Mouse (Mus musculus) CD8-positive naive resting alpha-beta T cell, adult 2 months (primary cell): ENCODE measurements at regions not wholly inside any gene's neighbourhood (a gene's known extent, or its start where the extent isn't known, plus 50 kb on each side); places are given as distances from the start of the nearest gene placed in this dataset.
A peak's percentile ranks its signal among the peaks of the same experiment; 100 is the strongest.

ENCODE experiments used
- DNase-seq, 2 experiments: peaks; one replicate each; pipeline ENCODE4 v3.0.0; 2022; ENCODE audit warnings: low read depth in 2 of 2, low spot score in 2 of 2

DNA sequence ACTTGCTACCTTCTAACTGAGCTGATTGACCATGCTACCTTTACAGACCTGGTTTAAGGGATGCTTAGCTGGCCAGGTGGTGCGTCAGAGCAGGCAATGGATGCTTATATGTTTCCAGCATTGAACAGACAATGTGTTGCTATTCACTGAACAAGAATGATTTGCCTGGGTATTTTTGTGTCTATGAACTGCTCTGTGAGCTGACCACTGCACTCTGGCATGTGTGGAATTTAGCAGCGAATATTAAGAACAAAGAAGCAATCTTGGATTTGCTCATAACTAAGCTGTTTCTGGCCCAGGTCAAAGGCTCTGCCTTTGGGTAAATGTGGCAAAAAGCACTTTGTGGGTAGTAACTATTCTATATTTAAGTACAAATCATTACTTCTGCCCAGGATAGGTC is 58.3 kb upstream of the Ccdc39 start:
- DNase-seq, result no peak

DNA sequence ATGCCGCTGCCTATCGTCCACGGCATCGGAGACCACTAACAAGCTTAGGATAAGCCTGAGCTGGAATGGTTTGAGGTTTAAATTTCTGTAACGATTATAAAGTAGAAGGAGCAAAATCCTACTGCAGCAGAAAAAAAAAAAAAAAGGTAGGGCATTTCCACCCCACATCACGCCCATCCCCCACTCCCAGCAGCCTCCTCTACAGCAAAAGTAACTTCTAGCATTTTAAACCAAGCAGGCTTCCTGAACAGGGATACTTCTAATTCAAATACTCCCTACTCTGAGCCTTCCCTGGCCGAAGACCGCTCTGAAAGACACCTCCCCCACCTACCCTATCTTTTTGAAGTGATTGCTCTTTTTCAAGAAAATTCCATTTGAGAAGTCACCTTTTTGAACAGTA is 59.2 kb upstream of the Ccdc39 start:
- DNase-seq, result no peak

DNA sequence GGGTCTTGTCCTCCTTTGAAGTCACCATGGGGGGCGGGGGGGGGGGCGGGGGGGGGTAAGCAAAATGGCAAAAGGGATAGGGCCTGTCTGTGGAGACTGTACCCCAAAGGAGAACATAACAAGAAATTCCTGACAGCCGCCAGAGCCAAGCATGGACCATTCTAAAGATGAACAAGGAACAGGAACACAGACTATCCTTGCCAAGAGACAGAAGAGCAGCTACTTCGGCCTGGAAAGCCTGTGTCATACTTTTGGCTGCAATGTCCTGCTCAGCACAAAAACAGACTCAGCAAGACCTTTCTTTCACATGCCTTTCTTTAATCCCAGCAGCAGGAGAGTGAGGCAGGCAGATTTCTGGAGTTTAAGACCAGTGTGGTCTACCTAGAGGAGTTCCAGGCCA is 59.7 kb upstream of the Ccdc39 start:
- DNase-seq, result no peak

DNA sequence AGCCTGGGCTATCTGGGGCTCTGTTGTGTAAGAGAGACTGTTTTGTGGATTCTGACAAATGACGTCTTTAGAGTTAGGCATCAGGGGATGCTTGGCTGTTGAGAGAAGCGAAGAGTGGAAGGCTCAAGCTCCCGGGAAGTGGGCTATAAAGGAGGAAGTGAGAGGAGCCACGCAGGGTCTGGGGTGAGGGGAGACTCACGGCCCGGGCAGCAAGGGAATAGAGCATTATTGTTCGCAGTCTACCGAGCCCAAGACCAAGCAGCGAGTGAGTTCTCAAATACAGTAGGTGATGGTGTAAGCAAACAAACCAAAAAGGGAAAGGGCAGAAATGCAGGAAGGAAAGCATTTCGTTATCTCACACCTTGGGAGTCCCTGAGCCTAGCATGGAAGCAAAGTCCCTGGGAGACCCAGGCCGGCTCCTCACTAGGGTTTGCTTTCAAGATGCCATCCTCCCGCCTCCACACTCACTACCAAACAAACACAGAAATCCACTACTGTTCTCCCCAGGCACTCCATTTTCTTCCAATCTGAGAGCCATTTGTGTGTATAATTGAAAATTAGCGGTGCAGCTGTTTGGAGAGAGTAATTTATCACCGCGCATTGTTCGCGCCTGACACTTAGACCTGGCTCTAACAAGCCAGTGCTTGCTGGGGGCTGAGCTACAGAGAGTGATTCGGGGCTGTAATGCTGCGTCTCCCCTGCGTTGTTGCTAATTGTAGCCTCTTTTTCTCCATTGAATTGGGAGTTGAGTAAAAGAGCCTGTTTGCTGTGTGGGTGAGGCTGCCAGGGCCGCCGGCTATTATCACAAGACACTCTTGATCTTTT is 61.0 kb upstream of the Ccdc39 start:
- no peak for DNase-seq

DNA sequence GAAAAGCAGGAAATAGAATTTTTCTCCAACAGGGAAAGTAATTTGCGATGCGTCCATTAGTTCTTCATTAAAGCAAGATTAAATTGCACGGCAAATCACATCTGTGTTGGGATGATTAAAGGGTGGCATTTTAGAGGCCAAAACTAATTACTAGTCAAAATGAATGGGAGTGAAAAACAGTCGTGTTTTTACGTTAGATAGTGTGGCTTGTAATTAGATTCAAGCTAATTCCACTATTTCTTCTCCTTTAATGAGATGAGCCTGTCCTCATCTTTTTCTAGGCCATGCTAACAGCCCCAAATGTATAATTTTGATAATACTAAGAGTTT is 61.5 kb upstream of the Ccdc39 start:
- DNase-seq, result no peak

DNA sequence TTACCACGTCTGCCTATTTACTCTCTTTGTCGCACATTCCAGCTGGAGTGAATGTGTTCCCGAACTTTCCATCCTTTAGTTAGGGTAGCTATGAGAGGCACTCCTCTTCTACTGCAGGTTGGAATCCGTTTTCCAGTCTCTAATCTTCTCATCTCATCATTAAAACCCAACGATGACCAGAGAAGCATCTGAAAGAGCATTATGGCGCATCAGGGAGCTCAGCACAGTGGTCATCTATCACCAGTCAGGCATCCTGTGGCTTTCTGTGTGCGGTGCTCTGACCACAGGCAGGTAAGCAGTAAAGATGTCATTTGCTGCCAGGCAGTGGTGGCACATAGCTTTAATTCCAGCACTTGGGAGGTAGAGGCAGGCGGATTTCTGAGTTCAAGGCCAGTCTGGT is 63.0 kb upstream of the Ccdc39 start:
- DNase-seq, result no peak

DNA sequence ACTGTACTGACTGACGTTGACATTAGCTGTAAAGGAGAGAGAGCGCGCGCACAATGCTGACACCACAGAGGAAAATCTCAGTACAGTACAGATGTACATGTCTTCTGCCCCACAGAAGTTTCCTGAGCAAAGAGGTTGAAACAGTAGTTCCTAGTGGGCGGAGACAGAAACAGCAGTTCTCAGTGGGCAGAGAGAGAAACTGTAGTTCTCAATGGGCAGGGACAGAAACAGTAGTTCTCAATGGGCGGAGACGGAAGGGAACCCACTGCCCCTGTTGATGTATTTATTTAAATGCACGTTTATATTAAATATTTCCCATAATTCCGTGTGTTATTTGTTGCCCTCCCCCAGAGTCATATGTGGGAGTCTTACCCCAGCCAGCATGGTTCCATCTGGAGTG is 67.4 kb upstream of the Ccdc39 start:
- DNase-seq, result no peak

DNA sequence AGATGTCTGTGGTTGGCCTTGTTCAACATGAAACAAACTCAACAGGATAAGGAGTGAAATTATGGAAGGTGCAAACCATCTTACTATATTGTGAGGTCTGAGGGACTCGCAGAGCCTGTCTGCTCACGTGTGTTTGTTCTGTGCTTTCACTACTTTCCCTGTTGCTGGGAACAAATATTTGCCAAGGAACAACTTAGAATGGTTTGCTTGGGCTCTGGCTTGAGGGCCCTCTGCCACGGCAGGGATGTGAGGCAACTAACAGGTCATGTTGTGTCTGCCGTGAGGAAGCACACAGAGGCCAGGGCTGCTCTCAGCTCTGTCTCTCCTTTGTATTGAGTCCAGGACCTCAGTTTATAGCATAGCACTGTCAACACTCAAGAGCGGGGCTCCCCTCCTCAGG is 69.4 kb upstream of the Ccdc39 start:
- no peak for DNase-seq

DNA sequence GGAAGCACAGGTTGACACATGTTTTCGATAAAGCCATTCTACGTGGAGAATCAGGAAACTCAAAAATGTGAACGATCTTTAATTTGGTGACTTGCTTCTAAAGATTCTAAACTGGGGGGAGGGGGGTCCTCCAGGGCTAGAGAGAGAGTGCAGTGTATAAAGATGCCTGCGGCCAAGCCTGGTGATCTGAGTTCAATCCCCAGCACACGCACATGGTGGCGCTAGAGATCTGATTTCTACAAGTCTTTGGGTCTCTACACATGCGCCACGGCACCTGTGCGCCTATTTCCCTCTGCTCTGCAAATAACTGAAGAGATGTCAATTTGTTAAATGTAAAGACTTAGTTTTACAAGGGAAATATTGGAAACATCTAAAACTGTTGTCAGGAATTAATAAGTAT is 70.3 kb upstream of the Ccdc39 start:
- DNase-seq, result no peak

DNA sequence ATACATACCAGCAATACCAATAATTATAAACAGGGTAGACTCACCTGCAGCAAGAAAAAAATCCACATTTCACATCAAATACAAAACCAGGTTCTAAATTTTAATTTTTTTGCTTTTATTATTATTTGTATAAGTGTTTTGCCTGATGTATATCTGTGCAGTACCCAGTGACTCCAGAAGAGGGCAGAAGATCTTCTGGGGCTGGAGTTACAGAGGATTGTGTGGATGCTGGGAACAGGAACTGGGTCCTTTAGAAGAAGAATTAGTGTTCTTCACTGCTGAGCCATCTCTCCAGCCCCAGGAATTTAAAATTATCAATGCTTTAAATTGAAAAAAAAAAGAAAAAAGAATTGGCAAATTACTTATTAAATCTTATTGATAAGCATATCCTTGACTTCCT is 71.7 kb upstream of the Ccdc39 start:
- DNase-seq, result no peak

DNA sequence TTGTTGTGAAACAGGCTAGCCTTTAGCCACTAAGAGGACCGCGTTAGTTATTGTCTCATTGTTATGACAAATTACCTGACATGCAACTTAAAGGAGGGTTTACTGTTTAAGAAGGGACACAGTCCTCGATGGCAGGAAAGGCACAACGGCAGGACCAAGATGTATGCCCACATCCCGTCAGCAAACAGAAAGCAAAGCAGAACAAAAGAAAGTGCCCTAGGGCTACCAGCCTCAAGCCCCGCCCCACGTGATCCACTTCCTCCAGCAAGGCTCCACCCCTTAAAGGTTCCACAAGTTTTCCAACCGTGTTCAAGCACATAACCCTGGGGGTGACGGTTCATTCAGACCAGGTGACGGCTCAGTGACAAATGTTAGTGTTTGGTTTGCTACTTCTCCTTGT is 72.2 kb upstream of the Ccdc39 start:
- no peak for DNase-seq

DNA sequence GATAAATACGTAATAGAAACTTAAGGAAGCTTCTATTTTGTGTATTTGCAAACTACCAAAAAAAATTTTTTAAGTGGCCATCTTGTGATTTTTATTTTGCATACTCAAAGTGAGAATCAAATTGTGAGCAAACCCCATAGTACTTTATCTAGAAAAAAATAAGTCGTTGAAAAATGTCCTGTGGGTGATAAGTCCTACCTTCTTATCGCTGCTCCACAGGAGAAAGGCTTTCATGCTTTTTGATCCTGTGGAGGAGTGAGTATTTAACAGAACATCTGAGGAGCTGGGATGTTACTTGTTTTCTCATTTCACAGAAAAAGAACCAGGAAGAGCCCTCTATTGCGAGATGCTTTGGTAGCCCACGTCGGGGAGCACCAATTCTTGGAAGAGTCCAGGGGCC is 72.7 kb upstream of the Ccdc39 start:
- DNase-seq, result no peak

DNA sequence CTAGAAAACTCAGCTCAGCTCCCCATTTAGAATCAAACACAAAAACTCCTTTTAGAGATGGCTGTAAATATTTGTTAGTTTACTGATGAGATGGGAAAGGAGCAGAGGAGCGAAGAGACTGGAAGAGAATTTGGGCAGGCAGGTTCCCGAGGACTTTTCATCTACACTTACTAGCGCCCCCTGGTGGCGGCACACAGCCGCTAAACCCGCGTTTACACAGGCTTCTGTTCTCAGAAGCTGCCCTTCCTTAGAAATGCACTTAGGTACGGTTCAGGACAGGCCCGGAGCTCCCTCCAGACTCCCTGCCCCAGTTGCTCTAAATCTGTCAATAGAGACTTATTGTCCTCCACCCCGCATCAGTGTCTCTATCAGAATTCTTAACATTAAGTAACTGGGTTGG is 74.7 kb upstream of the Ccdc39 start:
- peak; percentile 9 to 19 for DNase-seq

DNA sequence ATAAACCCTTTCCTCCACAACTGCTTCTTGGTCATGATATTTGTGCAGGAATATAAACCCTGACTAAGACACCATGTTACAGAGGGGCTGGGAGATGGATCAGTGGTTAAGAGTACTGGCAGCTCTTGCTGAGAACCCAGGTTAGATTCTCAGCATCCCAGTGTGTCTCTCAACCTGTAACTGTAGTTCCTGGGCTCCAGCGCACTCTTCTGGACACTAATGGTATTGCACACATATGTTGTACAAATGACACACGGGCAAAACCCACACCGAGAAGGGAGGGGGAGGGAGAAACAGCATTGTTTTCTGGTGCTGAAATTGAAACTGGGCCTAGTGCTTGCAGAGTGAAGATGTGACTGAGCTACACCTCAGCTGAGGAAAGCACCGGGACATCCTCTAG is 81.0 kb upstream of the Ccdc39 start:
- no peak for DNase-seq

DNA sequence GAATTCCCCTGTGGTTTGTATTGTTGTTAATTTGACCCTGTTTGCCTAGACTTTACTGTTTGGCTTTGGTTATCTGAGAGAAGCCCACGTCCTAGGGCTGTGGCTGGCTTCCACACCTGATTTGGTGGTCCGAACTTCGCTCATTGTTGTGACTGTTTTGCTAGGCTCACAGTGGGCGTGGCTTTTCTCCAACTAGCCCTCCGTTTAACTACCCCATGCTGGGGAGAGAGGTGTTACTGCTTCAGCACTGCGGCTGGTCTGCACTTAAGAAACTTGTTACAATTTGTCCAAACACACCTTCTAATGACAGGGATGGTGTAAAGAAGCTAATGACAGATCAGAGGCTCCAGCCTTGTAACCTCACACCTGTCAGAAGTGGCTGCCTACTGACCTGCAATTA is 64.7 kb upstream of the Fxr1 start:
- DNase-seq, result no peak

DNA sequence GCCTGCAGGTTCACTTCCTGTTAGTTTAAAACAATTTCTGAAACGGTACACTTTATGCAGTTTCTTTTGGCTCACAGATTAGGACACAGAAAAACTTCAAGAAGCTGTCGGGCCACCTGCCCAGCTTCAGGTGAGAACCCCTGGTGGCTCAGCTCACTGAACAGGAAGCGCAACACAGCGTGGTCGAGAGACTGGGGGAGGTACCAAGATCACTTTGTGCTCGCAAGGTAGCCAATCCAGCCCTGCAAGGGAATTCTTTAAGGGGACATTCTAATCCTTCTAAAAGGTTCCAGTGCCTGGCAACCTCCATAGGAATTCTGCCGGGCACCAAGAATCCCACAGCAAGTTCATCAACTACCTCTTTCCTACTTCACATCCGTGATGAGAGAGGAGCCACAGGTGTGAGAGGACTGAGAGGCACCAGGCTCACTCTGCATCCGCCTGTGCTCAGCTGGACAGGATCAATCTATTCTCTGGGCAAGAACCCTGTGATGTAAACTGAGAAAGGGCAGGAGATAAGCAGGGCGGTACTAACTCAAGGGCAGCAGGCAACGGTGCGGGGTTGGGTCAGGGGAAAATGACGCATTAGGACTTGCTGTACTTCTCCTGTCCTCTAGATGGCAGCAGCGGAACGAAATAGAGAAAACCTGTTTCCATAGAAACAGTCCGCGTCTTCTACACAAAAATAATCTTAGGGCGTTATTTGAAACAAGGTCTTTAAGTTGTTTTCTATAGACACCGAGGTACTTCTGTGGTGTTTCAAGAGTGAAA is 63.7 kb upstream of the Fxr1 start:
- peak; percentile 58 to 68 for DNase-seq

DNA sequence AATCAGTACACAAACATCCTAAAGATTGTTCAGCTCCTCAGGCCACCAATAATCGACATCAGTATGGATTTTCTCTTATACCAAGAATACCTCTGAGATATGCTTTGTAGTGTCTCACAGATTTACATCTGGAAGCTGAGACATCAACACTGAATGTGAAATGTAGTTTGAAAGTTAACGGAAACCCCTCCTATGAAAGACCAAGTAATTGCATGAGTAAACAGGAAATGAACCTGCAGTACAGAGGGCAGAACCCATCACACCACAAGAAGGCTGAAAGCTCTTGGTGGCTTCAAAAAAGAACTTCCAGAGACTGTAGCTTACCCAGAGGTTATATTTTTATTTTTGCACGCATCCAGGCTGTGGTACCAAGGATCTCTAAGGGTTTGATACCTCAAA is 63.1 kb upstream of the Fxr1 start:
- no peak for DNase-seq

DNA sequence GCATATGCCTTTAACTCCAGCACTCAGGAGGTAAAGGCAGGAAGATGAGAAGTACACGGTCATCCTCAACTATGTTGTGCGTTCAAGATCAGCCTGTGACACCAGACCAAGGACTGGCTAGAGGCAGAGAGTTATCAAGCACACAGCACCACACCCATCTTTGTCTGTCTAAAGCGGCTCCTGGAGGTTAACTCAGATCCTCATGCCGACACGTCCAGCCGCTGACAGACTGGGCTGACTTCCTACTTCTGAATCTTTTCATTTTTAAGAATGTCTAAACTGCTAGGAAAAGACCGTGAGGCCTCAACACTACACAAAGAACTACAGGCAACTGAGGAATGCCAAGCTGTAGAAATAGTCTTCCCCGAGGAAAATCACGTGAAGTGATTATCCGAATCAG is 62.1 kb upstream of the Fxr1 start:
- no peak for DNase-seq

DNA sequence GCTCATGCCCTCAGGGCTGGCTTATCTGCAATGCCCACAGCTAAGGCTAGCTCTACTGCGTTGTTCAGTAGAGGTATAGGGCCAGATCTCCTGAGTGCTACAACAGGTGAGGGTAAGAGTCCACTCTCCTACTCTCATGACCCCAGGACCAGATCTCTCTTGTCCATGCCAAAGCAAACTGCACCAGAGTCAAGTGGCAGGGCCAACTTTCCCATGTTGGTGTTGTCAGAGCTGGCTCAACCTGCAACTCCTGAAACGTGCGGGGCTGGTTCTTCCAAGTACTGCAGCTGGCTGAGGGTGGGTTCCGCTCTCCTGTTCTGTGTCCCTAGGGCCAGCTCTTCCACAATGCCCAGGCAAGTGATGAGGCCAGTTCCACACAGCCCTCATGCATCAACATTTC is 61.5 kb upstream of the Fxr1 start:
- no peak for DNase-seq

DNA sequence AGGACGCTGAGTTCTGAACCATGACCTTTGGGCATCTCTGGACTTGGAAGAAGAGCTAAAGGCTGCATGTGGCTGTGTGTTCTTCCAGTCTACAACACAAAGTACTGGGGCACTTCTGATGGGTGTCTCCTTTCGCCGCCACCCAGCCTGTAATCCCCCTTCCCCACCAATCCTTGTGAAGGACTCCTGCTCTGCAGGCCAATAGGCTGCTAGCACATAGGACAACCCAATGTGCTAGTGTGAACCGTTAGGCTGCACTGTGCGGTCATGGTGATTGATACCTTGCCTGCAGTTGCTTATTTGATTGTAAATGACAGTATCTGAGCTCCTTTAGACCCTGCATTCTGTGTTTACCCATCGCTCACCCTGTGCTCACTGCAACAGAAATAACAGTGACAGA is 59.5 kb upstream of the Fxr1 start:
- DNase-seq, result no peak

DNA sequence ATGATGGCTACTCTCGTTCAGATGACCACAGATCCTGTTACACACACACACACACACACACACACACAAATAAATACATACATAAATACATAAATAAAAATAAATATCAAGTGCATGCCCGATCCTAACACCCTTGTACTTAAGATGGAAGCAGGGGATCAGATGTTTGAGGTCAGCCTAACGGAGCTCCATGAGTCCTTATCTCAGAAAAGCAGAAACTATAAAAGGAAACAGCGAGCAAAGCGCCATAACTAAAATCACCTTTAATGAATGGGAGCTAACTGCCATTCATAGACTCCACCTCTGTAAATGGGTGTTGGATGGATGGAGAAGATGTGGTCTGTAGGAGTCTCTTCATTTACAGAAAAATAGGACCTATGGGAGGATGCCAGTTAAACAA is 56.8 kb upstream of the Fxr1 start:
- DNase-seq, result no peak

DNA sequence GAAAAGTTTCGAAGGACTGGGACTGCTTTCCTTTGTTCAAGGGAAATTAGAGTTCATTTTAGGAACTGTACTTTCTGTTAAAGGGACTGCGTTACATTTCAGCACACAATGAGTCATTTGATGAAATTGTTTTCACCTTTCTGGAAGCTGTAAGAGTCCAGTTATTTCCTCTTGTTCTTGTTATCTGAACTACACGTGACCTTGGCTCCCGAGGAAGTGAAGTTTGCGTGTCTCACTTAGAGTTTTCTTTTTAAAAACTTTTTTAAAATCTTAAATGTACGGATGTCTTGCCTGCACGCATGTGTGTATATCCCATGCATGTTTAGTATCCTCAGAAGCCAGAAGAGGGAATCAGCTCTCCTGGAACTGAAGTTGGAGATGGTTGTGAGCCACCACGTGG is 52.6 kb upstream of the Fxr1 start:
- no peak for DNase-seq
